Mouse (Mus musculus): ENCODE results near the gene Mical2. TPM values are rescaled to one million over a fixed set of nuclear protein-coding genes. Genes with fewer than 3 reads are reported as not detected.

Mical2 gene
- total RNA-seq, 1 experiment from 2014 or later: 0.70 TPM

DNA sequence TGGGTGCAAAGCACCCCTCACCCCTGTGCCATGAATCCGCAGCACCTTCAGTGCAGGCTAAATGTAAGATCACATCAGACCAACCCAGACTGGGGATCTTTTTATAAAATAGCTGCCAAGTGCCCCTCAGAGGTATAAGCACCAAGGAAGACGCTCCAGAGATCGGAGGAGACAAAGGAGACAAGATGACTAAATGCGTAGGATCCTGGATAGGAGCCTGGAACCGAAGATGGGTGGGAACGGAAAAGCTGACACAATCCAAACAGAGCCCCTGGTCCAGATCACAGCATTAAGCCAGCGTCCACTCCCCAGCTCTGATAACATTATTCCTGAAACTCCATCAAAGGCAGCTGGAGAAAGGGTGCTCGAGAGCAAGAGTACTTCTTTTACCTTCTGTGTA lies 105.3 kb downstream of the Mical2 start:
- ATAC-seq (ENCODE audit: extremely low read depth, insufficient number of reproducible peaks, low FRiP score, poor library complexity, severe bottlenecking): no peak

DNA sequence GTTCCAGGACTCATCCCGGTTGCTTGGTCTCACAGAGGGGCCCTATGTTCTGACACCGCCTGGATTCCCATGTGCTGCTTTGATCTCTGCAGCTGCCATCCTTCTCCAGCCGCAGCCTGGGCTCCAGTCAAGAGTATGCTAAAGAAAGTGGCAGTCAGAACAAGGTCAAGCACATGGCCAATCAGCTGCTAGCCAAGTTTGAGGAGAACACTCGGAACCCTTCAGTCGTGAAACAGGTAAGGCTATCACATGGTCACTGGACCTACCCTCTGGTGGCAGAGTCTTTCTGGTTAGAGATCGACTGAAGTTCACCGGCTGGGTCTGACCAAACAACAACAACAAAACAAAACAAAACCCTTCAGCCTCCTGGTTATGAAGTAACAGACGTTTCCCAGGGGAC lies 106.1 kb downstream of the Mical2 start:
- ATAC-seq (ENCODE audit: extremely low read depth, insufficient number of reproducible peaks, low FRiP score, poor library complexity, severe bottlenecking): no peak

GRCm38 (mm10) chr7:112332426-112332825 lies 106.8 kb downstream of the Mical2 start:
- no peak for ATAC-seq (ENCODE audit: extremely low read depth, insufficient number of reproducible peaks, low FRiP score, poor library complexity, severe bottlenecking)

DNA sequence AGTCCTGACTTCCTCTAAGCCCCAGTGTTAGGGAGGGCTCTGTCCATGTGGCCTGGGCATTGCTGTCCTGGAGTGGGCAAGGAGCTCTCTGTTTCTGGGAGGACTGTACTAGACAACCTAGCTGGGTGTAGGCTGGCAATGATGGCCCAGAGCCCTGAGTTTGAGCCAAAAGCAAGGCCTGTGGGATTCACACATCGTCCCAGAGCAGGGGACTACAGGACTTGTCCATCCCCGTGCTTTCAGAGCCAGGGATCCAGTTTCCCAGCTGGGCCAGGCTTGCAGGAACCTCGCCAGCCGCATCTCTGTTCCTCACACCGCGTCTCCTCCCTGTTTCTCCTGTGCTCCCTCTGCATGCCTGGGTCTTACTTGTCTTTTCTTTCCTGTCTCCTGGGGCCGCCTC lies 107.7 kb downstream of the Mical2 start:
- ATAC-seq (ENCODE audit: extremely low read depth, insufficient number of reproducible peaks, low FRiP score, poor library complexity, severe bottlenecking): no peak

DNA sequence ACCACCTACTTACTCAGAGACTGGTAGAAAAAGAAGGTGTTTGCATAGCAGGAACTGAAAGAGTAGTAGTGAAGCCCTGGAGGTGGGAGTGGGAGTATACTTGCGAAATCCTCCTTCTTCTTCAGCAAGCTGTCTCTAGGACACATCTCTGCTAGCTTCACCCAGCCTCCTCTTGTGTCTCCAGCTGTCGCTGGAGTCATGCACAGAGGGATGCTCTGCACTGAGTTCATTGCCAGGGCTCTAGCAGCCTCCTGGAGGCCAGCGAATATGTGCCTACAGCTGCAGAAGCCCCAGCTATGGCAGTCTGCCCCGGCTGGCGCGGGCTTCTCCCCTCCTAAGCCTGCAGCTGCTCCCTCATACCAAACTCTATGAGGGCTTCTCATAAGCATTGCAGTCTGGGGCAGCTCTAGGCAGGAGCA lies 110.6 kb downstream of the Mical2 start:
- no peak for ATAC-seq (ENCODE audit: extremely low read depth, insufficient number of reproducible peaks, low FRiP score, poor library complexity, severe bottlenecking)

- ATAC-seq (ENCODE audit: extremely low read depth, insufficient number of reproducible peaks, low FRiP score, poor library complexity, severe bottlenecking): no peak
Observed at GRCm38 (mm10) chr7:112336769-112337168, 111.1 kb downstream of the Mical2 start.

- ATAC-seq (ENCODE audit: extremely low read depth, insufficient number of reproducible peaks, low FRiP score, poor library complexity, severe bottlenecking): no peak
Observed at GRCm38 (mm10) chr7:112337736-112338135, 112.1 kb downstream of the Mical2 start.

DNA sequence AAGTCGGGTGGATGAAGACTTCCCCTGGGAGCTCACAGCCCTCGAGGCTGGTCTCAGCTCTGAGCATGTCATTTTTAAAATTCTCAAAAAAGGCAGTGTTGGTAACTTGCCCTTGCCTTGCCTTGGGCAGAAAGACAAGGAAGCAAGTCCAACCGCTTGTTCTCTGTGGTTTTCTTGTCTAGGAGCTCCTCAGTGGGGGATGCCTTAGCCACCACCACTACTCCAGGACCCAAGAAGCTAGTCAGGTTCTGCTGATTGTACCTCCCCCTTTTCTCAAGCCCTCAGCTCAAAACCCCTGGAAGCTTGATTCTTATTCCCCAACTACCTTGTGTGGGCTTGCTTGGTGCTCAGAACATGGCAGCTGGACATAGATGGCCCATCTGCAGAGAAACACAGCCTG lies 115.4 kb downstream of the Mical2 start:
- no peak for ATAC-seq (ENCODE audit: extremely low read depth, insufficient number of reproducible peaks, low FRiP score, poor library complexity, severe bottlenecking)

DNA sequence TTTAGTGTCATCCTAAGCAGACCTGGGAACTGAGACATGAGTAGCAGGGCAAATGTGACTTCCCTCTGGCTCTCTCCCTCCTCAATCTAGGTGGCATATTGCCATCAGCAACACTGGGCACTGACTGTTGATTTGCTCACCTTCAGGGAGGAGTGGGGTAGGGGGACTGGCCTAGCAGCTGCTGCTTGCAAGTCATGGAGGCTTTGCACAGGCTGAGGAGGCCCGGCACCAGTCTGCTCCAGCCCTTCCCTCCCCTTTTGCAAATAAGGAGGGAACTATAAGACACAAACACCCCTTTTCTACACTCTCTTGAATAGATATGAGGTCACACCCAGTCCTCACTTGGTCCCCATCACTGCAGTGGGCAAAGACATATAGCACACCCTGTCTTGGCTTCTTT lies 120.0 kb downstream of the Mical2 start:
- no peak for ATAC-seq (ENCODE audit: extremely low read depth, insufficient number of reproducible peaks, low FRiP score, poor library complexity, severe bottlenecking)

DNA sequence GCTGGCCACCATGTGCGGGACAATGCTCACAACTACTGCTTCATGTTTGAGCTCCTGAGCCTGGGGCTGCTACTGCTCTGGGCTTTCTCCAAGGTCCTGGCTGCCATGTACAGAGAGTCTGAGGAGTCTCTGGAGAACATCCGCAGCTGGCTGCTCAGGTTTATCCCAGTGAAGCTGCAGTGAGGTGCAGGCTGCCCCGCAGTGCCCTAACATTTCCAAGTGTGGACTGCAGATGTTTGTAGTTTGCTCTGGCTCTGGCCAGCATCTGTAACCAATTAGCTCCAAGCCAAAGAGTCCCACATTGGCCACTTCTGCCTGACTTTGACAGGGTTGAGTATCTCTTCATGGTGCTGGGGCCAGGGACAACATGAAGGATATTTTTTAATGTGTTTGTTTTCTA lies 125.9 kb downstream of the Mical2 start:
- ATAC-seq (ENCODE audit: extremely low read depth, insufficient number of reproducible peaks, low FRiP score, poor library complexity, severe bottlenecking): no peak

DNA sequence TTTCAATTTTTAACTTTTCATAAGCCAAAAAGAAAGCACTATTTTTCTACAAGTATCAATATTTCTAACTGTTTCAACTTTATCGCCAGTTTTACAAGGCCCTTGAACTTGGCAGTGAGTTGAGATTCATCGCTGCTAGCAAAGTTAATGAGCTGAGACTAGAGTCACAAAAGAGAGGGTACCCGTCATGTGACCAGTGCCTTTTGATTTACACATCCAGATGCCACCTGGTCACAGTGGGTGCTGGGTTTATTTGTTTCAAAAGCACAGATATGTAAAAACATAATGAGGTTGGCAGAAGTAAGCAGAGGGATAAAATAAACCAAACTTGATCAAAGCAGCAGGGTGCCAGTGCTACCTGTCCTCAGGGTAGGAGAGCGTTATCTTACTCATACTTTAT lies 126.3 kb downstream of the Mical2 start:
- ATAC-seq (ENCODE audit: extremely low read depth, insufficient number of reproducible peaks, low FRiP score, poor library complexity, severe bottlenecking): no peak

DNA sequence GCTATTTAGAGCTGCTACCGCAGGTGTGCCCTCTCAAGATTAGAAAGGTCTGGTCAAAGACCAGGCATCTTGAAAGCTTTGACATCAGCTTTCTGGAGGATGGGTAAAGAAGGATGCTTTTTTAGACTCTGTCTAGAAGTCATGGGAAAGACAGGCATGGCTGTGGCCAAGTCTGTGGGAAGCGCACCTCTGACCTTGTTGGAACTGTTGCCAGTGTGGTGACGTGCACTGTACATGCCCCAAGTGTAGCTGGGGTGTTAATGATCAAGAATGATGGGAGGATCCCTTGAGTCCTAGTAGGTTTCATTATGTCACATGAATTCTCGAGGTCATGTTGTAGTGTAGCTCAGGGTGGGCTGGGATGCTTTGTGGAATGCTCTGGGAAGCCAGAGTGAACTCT lies 127.4 kb downstream of the Mical2 start:
- ATAC-seq (ENCODE audit: extremely low read depth, insufficient number of reproducible peaks, low FRiP score, poor library complexity, severe bottlenecking): no peak

DNA sequence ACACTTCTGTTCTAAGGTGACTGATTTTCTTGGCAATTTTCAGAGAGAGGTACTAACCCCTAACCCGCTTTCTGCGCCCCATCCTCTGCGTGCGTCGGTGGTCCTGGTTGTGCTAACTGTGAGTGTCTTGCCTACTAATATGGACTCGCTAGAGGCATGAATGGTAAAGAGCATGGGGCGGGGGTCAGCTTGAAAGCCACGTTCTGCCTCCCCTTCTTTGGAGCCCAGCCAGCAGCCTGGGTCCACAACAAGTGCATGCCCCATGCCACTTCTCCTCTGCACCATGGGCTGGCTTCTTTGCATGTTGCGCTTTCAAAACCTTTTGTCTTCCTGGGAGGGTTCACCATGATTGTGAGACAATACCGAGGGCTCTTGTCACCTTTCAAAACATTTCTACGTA lies 128.3 kb downstream of the Mical2 start:
- no peak for ATAC-seq (ENCODE audit: extremely low read depth, insufficient number of reproducible peaks, low FRiP score, poor library complexity, severe bottlenecking)

DNA sequence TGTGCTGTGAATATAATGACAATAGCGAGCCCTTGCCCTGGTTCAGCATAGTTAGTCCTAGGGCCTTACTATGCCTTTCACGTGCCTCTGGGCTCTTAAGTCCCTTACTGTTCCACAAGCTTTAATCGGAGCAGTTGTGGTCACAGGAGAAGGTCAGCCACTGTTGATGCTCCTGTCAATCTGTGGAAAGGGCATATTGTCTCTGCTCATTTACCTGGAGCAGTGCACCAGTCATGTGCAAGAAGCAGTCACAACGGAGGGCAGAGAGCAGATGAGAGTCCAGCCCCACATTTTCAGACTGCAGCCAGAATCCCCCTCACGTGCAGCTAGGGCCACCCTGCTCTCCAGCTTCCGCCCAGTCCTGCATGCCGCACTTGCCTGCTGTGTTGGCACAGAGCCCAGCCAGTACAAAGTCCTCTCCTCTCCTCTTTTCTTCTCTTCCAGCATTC lies 128.9 kb downstream of the Mical2 start:
- ATAC-seq (ENCODE audit: extremely low read depth, insufficient number of reproducible peaks, low FRiP score, poor library complexity, severe bottlenecking): no peak

DNA sequence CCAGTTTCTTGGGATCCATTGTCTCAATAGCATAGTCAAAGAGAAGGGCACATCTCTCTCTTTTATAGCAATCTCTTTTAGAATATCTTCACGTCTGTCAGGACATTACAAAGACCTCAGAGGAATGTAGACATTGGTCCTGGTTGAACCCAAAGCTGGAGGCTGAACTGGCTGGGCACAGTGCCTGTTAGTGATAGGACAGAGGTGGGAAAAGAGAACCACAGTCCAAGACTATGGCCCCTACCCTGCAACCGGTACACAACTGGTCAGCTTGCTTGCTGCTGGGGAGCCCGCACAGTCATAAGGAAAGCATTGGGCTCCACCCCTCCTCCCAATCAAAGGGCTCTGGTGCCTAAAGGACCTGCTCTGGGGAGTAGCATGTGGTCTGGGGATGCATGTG lies 133.9 kb downstream of the Mical2 start:
- ATAC-seq (ENCODE audit: extremely low read depth, insufficient number of reproducible peaks, low FRiP score, poor library complexity, severe bottlenecking): no peak

- ATAC-seq (ENCODE audit: extremely low read depth, insufficient number of reproducible peaks, low FRiP score, poor library complexity, severe bottlenecking): no peak
Observed at GRCm38 (mm10) chr7:112362574-112363200, 137.0 kb downstream of the Mical2 start.

DNA sequence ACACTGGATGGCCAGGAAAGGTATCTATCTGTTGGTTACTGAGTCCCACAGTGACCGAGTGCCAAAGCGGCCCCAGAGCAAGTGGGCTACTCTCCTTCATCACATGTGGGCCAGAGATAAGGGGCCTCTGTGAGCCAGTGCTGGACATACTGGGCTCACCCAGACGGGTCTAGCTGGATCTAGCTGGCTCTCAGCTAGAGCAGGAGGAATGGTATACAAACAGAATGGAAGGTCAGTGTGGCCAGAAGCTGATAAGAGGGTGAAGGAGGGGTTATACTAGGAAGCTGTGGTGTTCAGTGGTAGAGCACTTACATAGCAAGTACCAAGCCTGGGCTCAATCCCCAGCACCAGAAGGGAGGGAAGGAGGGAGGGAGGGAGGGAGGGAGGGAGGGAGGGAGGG lies 140.2 kb downstream of the Mical2 start:
- ATAC-seq (ENCODE audit: extremely low read depth, insufficient number of reproducible peaks, low FRiP score, poor library complexity, severe bottlenecking): no peak

- ATAC-seq (ENCODE audit: extremely low read depth, insufficient number of reproducible peaks, low FRiP score, poor library complexity, severe bottlenecking): no peak
Observed at GRCm38 (mm10) chr7:112369046-112369445, 143.4 kb downstream of the Mical2 start.

- ATAC-seq (ENCODE audit: extremely low read depth, insufficient number of reproducible peaks, low FRiP score, poor library complexity, severe bottlenecking): no peak
Observed at GRCm38 (mm10) chr7:112369977-112370376, 144.3 kb downstream of the Mical2 start.

- no peak for ATAC-seq (ENCODE audit: extremely low read depth, insufficient number of reproducible peaks, low FRiP score, poor library complexity, severe bottlenecking)
Observed at GRCm38 (mm10) chr7:112371387-112371786, 145.7 kb downstream of the Mical2 start.

GRCm38 (mm10) chr7:112374035-112374434 lies 148.4 kb downstream of the Mical2 start:
- no peak for ATAC-seq (ENCODE audit: extremely low read depth, insufficient number of reproducible peaks, low FRiP score, poor library complexity, severe bottlenecking)
